Mouse (Mus musculus): ENCODE measurements around the gene Lrmda. TPM values are rescaled to one million over a fixed set of nuclear protein-coding genes. Genes with fewer than 3 reads are reported as not detected.

Lrmda gene
- total and polyA plus RNA-seq, 2 experiments from 2014 or later = 0.18 TPM; not detected in 1

GRCm38 (mm10) chr14:22988090-22988669, 968.7 kb downstream of the Lrmda start:
- no peak overlapping the region for H3K27ac ChIP-seq (ENCODE audit: low read depth, low read length)
- H3K27me3 ChIP-seq (ENCODE audit: insufficient read depth, low read length) = no peaks in the 10 kb centered on the region
- no peak overlapping the region for H3K4me3 ChIP-seq (ENCODE audit: low read depth, low read length)
- no peaks in the 10 kb centered on the region for H3K9me3 ChIP-seq (ENCODE audit: low read length)
- no peak for TF ChIP-seq CTCF (IDR thresholded peaks at IDR 0.05; ENCODE audit: low read depth)
- 86% methylated on average over 3 of the region's 3 CpGs for WGBS
- no peaks in the 10 kb centered on the region for H3K36me3 ChIP-seq (ENCODE audit: insufficient read depth)
- H3K4me1 ChIP-seq (ENCODE audit: insufficient read depth) = no peaks in the 10 kb centered on the region
- DNase-seq (no peak), ATAC-seq (no peak)
- no peak overlapping the region for H3K4me2 ChIP-seq (ENCODE audit: low read depth)
- H3K9ac ChIP-seq = no peak overlapping the region

- WGBS = 73% methylated on average over 8 of the region's 8 CpGs
- Histone ChIP-seq H3K36me3 (ENCODE audit: insufficient read depth) (no peaks in the 10 kb centered on the region), H3K27ac (ENCODE audit: low read depth, low read length) (no peak overlapping the region), H3K4me1 (ENCODE audit: insufficient read depth) (no peaks in the 10 kb centered on the region), H3K27me3 (ENCODE audit: insufficient read depth, low read length) (no peaks in the 10 kb centered on the region), H3K4me2 (ENCODE audit: low read depth) (no peak overlapping the region), H3K4me3 (ENCODE audit: low read depth, low read length) (no peak overlapping the region), H3K9ac (no peak overlapping the region), H3K9me3 (ENCODE audit: low read length) (no peaks in the 10 kb centered on the region)
- no peak for TF ChIP-seq CTCF (IDR thresholded peaks at IDR 0.05; ENCODE audit: low read depth)
- ATAC-seq (no peak), DNase-seq (no peak)
Observed at GRCm38 (mm10) chr14:22995184-22995935, 975.8 kb downstream of the Lrmda start.

GRCm38 (mm10) chr14:22998906-22999305, 979.4 kb downstream of the Lrmda start:
- ATAC-seq (no peak), DNase-seq (no peak)
- no peak overlapping the region for H3K4me3 ChIP-seq (ENCODE audit: low read depth, low read length)
- no peaks in the 10 kb centered on the region for H3K27me3 ChIP-seq (ENCODE audit: insufficient read depth, low read length)
- H3K36me3 ChIP-seq (ENCODE audit: insufficient read depth) = no peaks in the 10 kb centered on the region
- no peaks in the 10 kb centered on the region for H3K4me1 ChIP-seq (ENCODE audit: insufficient read depth)
- no peak overlapping the region for H3K27ac ChIP-seq (ENCODE audit: low read depth, low read length)
- no peak overlapping the region for H3K4me2 ChIP-seq (ENCODE audit: low read depth)
- WGBS = 89% methylated on average over 3 of the region's 3 CpGs
- no peaks in the 10 kb centered on the region for H3K9me3 ChIP-seq (ENCODE audit: low read length)
- no peak overlapping the region for H3K9ac ChIP-seq
- no peak for TF ChIP-seq CTCF (IDR thresholded peaks at IDR 0.05; ENCODE audit: low read depth)

GRCm38 (mm10) chr14:23011989-23012388, 992.5 kb downstream of the Lrmda start:
- no peaks in the 10 kb centered on the region for H3K27me3 ChIP-seq (ENCODE audit: insufficient read depth, low read length)
- no peak overlapping the region for H3K4me2 ChIP-seq (ENCODE audit: low read depth)
- DNase-seq (no peak), ATAC-seq (no peak)
- no peak overlapping the region for H3K9ac ChIP-seq
- TF ChIP-seq CTCF (IDR thresholded peaks at IDR 0.05; ENCODE audit: low read depth) = no peak
- H3K36me3 ChIP-seq (ENCODE audit: insufficient read depth) = no peaks in the 10 kb centered on the region
- peaks cover 7% of the 10 kb centered on the region for H3K4me1 ChIP-seq (ENCODE audit: insufficient read depth)
- 88% methylated on average over 1 of the region's 1 CpGs for WGBS
- H3K9me3 ChIP-seq (ENCODE audit: low read length) = no peaks in the 10 kb centered on the region
- no peak overlapping the region for H3K4me3 ChIP-seq (ENCODE audit: low read depth, low read length)
- H3K27ac ChIP-seq (ENCODE audit: low read depth, low read length) = no peak overlapping the region

- no peak overlapping the region for H3K4me3 ChIP-seq (ENCODE audit: low read depth, low read length)
- WGBS = 35% methylated on average over 2 of the region's 2 CpGs
- H3K4me2 ChIP-seq (ENCODE audit: low read depth) = no peak overlapping the region
- peaks cover 7% of the 10 kb centered on the region for H3K4me1 ChIP-seq (ENCODE audit: insufficient read depth)
- 0 out of 2 replicates have a peak overlapping the region, but pooled peaks have one; percentile 15 for H3K27ac ChIP-seq (ENCODE audit: low read depth, low read length)
- DNase-seq (peak; percentile 19), ATAC-seq (peak; percentile 43)
- H3K9me3 ChIP-seq (ENCODE audit: low read length) = no peaks in the 10 kb centered on the region
- TF ChIP-seq CTCF (IDR thresholded peaks at IDR 0.05; ENCODE audit: low read depth) = no peak
- H3K27me3 ChIP-seq (ENCODE audit: insufficient read depth, low read length) = no peaks in the 10 kb centered on the region
- H3K36me3 ChIP-seq (ENCODE audit: insufficient read depth) = no peaks in the 10 kb centered on the region
- H3K9ac ChIP-seq = no peak overlapping the region
Observed at GRCm38 (mm10) chr14:23014747-23015286, 995.3 kb downstream of the Lrmda start.

GRCm38 (mm10) chr14:23015321-23016067, 996.0 kb downstream of the Lrmda start:
- no peaks in the 10 kb centered on the region for H3K36me3 ChIP-seq (ENCODE audit: insufficient read depth)
- WGBS = 19% methylated on average over 16 of the region's 16 CpGs
- no peaks in the 10 kb centered on the region for H3K27me3 ChIP-seq (ENCODE audit: insufficient read depth, low read length)
- ATAC-seq = peak; percentile 36; the same call in 1 of the 2 replicates
- H3K4me1 ChIP-seq (ENCODE audit: insufficient read depth) = peaks cover 7% of the 10 kb centered on the region
- H3K9ac ChIP-seq = no peak overlapping the region
- H3K9me3 ChIP-seq (ENCODE audit: low read length) = no peaks in the 10 kb centered on the region
- H3K4me2 ChIP-seq (ENCODE audit: low read depth) = no peak overlapping the region
- no peak for TF ChIP-seq CTCF (IDR thresholded peaks at IDR 0.05; ENCODE audit: low read depth)
- H3K27ac ChIP-seq (ENCODE audit: low read depth, low read length) = no peak overlapping the region
- H3K4me3 ChIP-seq (ENCODE audit: low read depth, low read length) = no peak overlapping the region
- DNase-seq = peak; percentile 25
